Mouse (Mus musculus) neural tube, embryonic 15.5 days (tissue): ENCODE measurements at regions not wholly inside any gene's neighbourhood (a gene's known extent, or its start where the extent isn't known, plus 50 kb on each side); places are given as distances from the start of the nearest gene placed in this dataset.

ENCODE experiments used
- ATAC-seq: fragments of 200-750 bp; cut with Nextera tagmentation; 2 replicates; pipeline ENCODE4 v1.8.0; 2017; ENCODE audit warnings: mild to moderate bottlenecking, moderate TSS enrichment, moderate library complexity; ENCODE audit not compliant: low FRiP score
- H3K27ac ChIP-seq: fragments of 300-500 bp; sonication (generic); replicated peaks from 2 replicates; pipeline ENCODE4 v1.5.1; 2015; ENCODE audit warnings: mild to moderate bottlenecking, inconsistent platforms
- H3K27me3 ChIP-seq: fragments of 300-500 bp; sonication (generic); replicated peaks from 2 replicates; pipeline ENCODE4 v1.6.1; 2015; ENCODE audit warnings: inconsistent platforms
- H3K36me3 ChIP-seq: fragments of 300-500 bp; sonication (generic); 2 replicates; pipeline ENCODE4 v1.6.1; 2015; ENCODE audit warnings: inconsistent platforms
- H3K4me1 ChIP-seq: fragments of 300-500 bp; sonication (generic); 2 replicates; pipeline ENCODE4 v1.6.1; 2015; ENCODE audit warnings: inconsistent platforms
- H3K4me2 ChIP-seq: fragments of 300-500 bp; sonication (generic); 2 replicates; pipeline ENCODE4 v1.6.1; 2015; ENCODE audit warnings: inconsistent platforms, mild to moderate bottlenecking, moderate library complexity
- H3K4me3 ChIP-seq: fragments of 300-500 bp; sonication (generic); replicated peaks from 2 replicates; pipeline ENCODE4 v1.5.1; 2015; ENCODE audit warnings: mild to moderate bottlenecking, inconsistent platforms
- H3K9ac ChIP-seq: fragments of 300-500 bp; sonication (generic); replicated peaks from 2 replicates; pipeline ENCODE4 v1.6.1; 2015; ENCODE audit warnings: mild to moderate bottlenecking, inconsistent platforms
- H3K9me3 ChIP-seq: fragments of 300-500 bp; sonication (generic); replicated peaks from 2 replicates; pipeline ENCODE4 v1.6.1; 2016; ENCODE audit warnings: inconsistent platforms
- WGBS: fragments of 180-500 bp; shearing (Covaris S2); methylation state at CpG from one replicate; pipeline ENCODE4 v1.1.7; 2015; ENCODE audit warnings: mixed read lengths; 5-methylcytosine and 5-hydroxymethylcytosine counted together

GRCm38 (mm10) chr11:63293485-63293884, 164.7 kb downstream of the Pmp22 start:
- 70% methylated on average over 4 of the region's 4 CpGs for WGBS
- ATAC-seq = no peak
- H3K9me3 ChIP-seq = no peaks in the 10 kb centered on the region
- H3K27me3 ChIP-seq = no peaks in the 10 kb centered on the region
- no peak overlapping the region for H3K4me2 ChIP-seq
- no peak overlapping the region for H3K27ac ChIP-seq
- no peaks in the 10 kb centered on the region for H3K36me3 ChIP-seq
- no peak overlapping the region for H3K4me3 ChIP-seq
- peaks cover 6% of the 10 kb centered on the region; the same call in 1 of the 2 replicates for H3K4me1 ChIP-seq
- H3K9ac ChIP-seq = no peak overlapping the region

- Histone ChIP-seq H3K27me3 (no peaks in the 10 kb centered on the region), H3K9me3 (no peaks in the 10 kb centered on the region), H3K4me1 (peaks cover 8% of the 10 kb centered on the region), H3K4me2 (no peak overlapping the region), H3K9ac (no peak overlapping the region), H3K4me3 (no peak overlapping the region), H3K36me3 (no peaks in the 10 kb centered on the region), H3K27ac (no peak overlapping the region)
- no peak for ATAC-seq
- WGBS = 92% methylated on average over 3 of the region's 3 CpGs
These were observed 165.7 kb downstream of the Pmp22 start for GRCm38 (mm10) chr11:63294476-63294875.

- Histone ChIP-seq H3K36me3 (no peaks in the 10 kb centered on the region), H3K9ac (no peak overlapping the region), H3K27ac (no peak overlapping the region), H3K4me2 (no peak overlapping the region), H3K9me3 (no peaks in the 10 kb centered on the region), H3K4me3 (no peak overlapping the region), H3K4me1 (peaks cover 12% of the 10 kb centered on the region), H3K27me3 (no peaks in the 10 kb centered on the region)
- WGBS = 68% methylated on average over 3 of the region's 3 CpGs
- no peak for ATAC-seq
These were observed 167.7 kb downstream of the Pmp22 start for GRCm38 (mm10) chr11:63296476-63296875.

DNA sequence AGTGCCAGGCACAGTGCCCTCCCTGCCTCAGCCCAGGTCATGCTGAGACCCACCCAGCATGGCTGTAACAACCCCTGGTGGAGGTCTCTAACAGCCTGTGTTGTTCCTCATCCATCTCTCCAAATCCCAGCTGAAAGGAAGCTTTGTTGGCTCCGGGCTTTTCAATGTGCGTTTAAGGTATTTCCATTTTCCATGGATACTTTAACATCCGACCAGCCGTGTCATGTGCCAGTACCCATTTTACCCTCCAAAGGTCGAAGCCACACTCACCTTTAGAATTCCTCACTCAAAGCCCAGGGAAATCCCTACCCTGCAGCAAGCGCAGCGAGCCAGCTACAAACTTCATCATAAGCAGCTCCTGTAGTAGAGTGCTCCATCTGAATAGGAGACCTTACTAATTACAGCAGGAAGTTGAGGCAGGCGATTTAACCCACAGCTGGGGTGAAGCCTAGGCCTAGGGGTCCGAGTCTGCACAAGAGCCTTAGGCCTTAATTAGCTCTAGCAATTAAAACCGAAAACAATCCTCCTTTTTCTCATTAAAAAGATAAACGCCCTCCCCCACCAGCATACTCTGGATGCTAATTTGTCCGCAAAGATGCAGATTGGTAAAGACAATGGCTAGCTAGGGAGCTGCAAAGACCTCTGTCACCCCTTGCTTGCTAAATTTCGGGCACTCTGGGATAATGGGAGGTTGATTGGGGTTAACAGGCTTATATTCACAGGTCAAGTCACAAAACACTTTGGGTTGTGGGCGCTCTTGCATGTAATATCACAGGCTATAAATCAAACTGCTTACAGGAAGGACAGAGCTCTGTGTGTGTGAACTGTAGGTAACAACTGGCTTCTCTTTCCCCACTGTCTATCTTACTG, 171.2 kb downstream of the Pmp22 start:
- no peak overlapping the region for H3K4me2 ChIP-seq
- 11% methylated on average over 14 of the region's 14 CpGs for WGBS
- peak; percentile 66 for ATAC-seq
- H3K4me3 ChIP-seq = no peak overlapping the region
- H3K36me3 ChIP-seq = no peaks in the 10 kb centered on the region
- H3K27me3 ChIP-seq = no peaks in the 10 kb centered on the region; the same call in 1 of the 2 replicates
- H3K9me3 ChIP-seq = no peaks in the 10 kb centered on the region
- H3K4me1 ChIP-seq = peaks cover 12% of the 10 kb centered on the region
- no peak overlapping the region for H3K9ac ChIP-seq
- 0 out of 2 replicates have a peak overlapping the region, but pooled peaks have one; percentile 9 for H3K27ac ChIP-seq

DNA sequence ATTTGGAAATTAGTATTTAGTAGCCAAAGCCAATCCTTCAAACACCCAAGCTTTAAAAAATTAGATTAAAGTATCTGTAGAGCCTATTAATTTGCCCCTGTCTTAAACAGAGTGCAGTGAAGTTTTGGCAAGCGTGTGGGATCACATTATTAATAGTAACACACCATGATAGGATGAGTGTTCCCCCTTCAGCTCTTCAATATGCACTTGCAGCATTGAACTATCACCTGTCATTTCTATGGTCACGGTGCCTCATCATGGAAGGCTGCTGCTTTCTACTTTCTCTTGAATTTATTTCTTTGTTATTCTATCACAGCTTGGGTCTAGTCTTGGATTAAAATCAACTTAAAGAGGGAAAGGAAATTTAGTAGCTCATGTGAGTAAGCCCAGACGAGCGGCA, 196.4 kb downstream of the Pmp22 start:
- no peaks in the 10 kb centered on the region for H3K36me3 ChIP-seq
- no peaks in the 10 kb centered on the region for H3K9me3 ChIP-seq
- no peak for ATAC-seq
- H3K27me3 ChIP-seq = no peaks in the 10 kb centered on the region
- no peak overlapping the region for H3K27ac ChIP-seq
- H3K9ac ChIP-seq = no peak overlapping the region
- WGBS = 87% methylated on average over 4 of the region's 4 CpGs
- H3K4me2 ChIP-seq = no peak overlapping the region
- no peak overlapping the region for H3K4me3 ChIP-seq
- H3K4me1 ChIP-seq = peaks cover 16% of the 10 kb centered on the region

- ATAC-seq = peak; percentile 74
- Histone ChIP-seq H3K9me3 (no peaks in the 10 kb centered on the region), H3K27me3 (no peaks in the 10 kb centered on the region), H3K9ac (no peak overlapping the region), H3K4me2 (no peak overlapping the region), H3K4me3 (no peak overlapping the region), H3K4me1 (peaks cover 16% of the 10 kb centered on the region), H3K36me3 (no peaks in the 10 kb centered on the region), H3K27ac (no peak overlapping the region)
- WGBS = 13% methylated on average over 5 of the region's 5 CpGs
These were observed 198.1 kb downstream of the Pmp22 start for GRCm38 (mm10) chr11:63326864-63327263.

GRCm38 (mm10) chr11:63337503-63337902, 208.7 kb downstream of the Pmp22 start:
- Histone ChIP-seq H3K9ac (no peak overlapping the region), H3K4me2 (no peak overlapping the region), H3K4me1 (no peaks in the 10 kb centered on the region; the same call in 1 of the 2 replicates), H3K27me3 (no peaks in the 10 kb centered on the region), H3K36me3 (no peaks in the 10 kb centered on the region), H3K27ac (no peak overlapping the region), H3K4me3 (no peak overlapping the region), H3K9me3 (no peaks in the 10 kb centered on the region)
- WGBS = 64% methylated on average over 9 of the region's 9 CpGs
- no peak for ATAC-seq

GRCm38 (mm10) chr11:63338277-63338676, 209.5 kb downstream of the Pmp22 start:
- no peaks in the 10 kb centered on the region for H3K27me3 ChIP-seq
- no peaks in the 10 kb centered on the region; the same call in 1 of the 2 replicates for H3K4me1 ChIP-seq
- H3K4me3 ChIP-seq = no peak overlapping the region
- H3K9me3 ChIP-seq = no peaks in the 10 kb centered on the region
- no peak for ATAC-seq
- H3K27ac ChIP-seq = no peak overlapping the region
- WGBS = 95% methylated on average over 1 of the region's 1 CpGs
- no peaks in the 10 kb centered on the region for H3K36me3 ChIP-seq
- no peak overlapping the region for H3K4me2 ChIP-seq
- no peak overlapping the region for H3K9ac ChIP-seq

DNA sequence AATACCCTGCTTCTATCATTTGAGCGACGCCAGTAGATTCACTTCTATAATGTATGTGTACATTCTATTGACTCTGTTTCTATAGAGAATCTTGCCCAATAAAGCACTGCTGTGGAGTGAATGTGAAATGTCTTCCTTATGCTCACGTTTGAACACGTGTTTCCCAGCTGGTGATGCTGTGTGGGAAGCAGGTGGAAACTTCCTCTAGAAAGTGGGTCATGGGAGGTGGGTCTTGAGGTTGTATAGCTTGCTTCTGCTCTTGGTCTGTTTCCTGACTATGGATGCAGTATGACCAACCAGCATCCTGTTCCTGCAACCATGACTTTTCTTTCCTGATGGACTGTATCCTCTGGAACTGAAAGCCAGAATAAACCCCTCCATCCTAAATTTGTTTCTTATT, 216.9 kb downstream of the Pmp22 start:
- no peak overlapping the region for H3K9ac ChIP-seq
- 84% methylated on average over 4 of the region's 4 CpGs for WGBS

GRCm38 (mm10) chr11:63350123-63350696, 221.4 kb downstream of the Pmp22 start:
- Histone ChIP-seq H3K9me3 (no peaks in the 10 kb centered on the region), H3K27me3 (no peaks in the 10 kb centered on the region), H3K4me3 (no peak overlapping the region), H3K4me1 (peaks cover 5% of the 10 kb centered on the region; the same call in 1 of the 2 replicates), H3K9ac (no peak overlapping the region), H3K4me2 (no peak overlapping the region), H3K36me3 (no peaks in the 10 kb centered on the region), H3K27ac (no peak overlapping the region; the same call in 1 of the 2 replicates)
- no peak for ATAC-seq
- 12% methylated on average over 7 of the region's 7 CpGs for WGBS

More for the DNA sequence above, 216.9 kb downstream of the Pmp22 start:
- Histone ChIP-seq H3K4me1 (peaks cover 5% of the 10 kb centered on the region; the same call in 1 of the 2 replicates), H3K4me3 (no peak overlapping the region), H3K27me3 (no peaks in the 10 kb centered on the region), H3K36me3 (no peaks in the 10 kb centered on the region), H3K27ac (no peak overlapping the region), H3K9me3 (no peaks in the 10 kb centered on the region), H3K4me2 (no peak overlapping the region)
- no peak for ATAC-seq

DNA sequence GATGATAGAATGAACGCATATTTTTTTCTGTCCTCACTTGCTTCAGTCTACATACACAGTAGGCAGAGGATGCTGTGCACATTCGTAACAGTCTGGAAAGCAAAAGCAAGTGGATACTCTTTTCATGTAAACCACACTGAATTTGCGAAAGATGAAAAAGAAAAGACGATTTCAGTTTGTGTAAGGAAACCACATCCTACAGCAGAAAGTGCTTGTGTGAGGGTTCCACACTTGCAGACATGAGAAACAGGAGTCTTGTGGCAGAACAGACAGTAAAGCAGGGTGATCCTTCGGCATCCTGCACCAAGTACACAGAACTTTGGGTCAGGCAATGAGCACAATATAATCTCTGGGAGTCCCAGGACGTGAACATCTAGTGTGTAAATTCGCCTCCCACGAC, 223.2 kb downstream of the Pmp22 start:
- no peaks in the 10 kb centered on the region for H3K27me3 ChIP-seq
- H3K4me1 ChIP-seq = peaks cover 7% of the 10 kb centered on the region
- WGBS = 93% methylated on average over 8 of the region's 8 CpGs
- H3K4me3 ChIP-seq = no peak overlapping the region
- no peak overlapping the region for H3K4me2 ChIP-seq
- no peaks in the 10 kb centered on the region for H3K9me3 ChIP-seq
- H3K36me3 ChIP-seq = no peaks in the 10 kb centered on the region
- no peak overlapping the region for H3K27ac ChIP-seq
- no peak overlapping the region for H3K9ac ChIP-seq
- no peak for ATAC-seq

DNA sequence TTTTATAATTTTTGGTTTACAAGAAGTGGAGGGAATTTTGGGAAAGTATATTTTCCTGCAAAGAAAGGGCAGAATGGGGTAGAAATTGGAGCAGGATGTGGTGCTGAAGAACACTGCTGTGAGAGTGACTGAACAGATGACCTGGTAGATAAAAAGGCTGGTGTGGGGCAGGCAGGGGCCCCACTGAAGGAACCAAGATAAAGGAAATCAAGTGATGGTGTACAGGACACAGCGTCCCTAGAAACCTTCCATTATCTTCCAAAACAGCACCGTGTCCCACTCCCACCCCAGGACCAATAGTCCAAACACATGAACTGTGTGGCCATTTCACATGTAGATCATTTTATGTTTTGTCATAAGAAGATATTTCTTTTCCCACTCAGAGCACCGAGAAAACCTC, 224.2 kb downstream of the Pmp22 start:
- peaks cover 17% of the 10 kb centered on the region for H3K4me1 ChIP-seq
- H3K27ac ChIP-seq = no peak overlapping the region
- H3K4me2 ChIP-seq = no peak overlapping the region
- WGBS = 93% methylated on average over 3 of the region's 3 CpGs
- no peak for ATAC-seq
- H3K36me3 ChIP-seq = no peaks in the 10 kb centered on the region
- no peaks in the 10 kb centered on the region for H3K9me3 ChIP-seq
- H3K9ac ChIP-seq = no peak overlapping the region
- no peaks in the 10 kb centered on the region for H3K27me3 ChIP-seq
- no peak overlapping the region for H3K4me3 ChIP-seq
